Mouse (Mus musculus): ENCODE data around the gene Tns1.

The Tns1 gene

GRCm38 (mm10) chr1:74135326-74135950 lies 11.2 kb upstream of the Tns1 start:
- DNase-seq (ENCODE audit: low read depth, low spot score), result no peak
- Histone ChIP-seq H3K36me3 (ENCODE audit: control insufficient read depth, insufficient read depth, low read length, poor library complexity, severe bottlenecking) (no peaks in the 10 kb centered on the region), H3K27me3 (ENCODE audit: control insufficient read depth, insufficient read depth, low read length, poor library complexity, severe bottlenecking) (no peaks in the 10 kb centered on the region)

GRCm38 (mm10) chr1:74133954-74134353 lies 9.7 kb upstream of the Tns1 start:
- no peak for DNase-seq (ENCODE audit: low read depth, low spot score)
- Histone ChIP-seq H3K36me3 (ENCODE audit: control insufficient read depth, insufficient read depth, low read length, poor library complexity, severe bottlenecking) (no peaks in the 10 kb centered on the region), H3K27me3 (ENCODE audit: control insufficient read depth, insufficient read depth, low read length, poor library complexity, severe bottlenecking) (no peaks in the 10 kb centered on the region)

- no peaks in the 10 kb centered on the region for H3K27me3 ChIP-seq (ENCODE audit: control insufficient read depth, insufficient read depth, low read length, poor library complexity, severe bottlenecking)
- H3K36me3 ChIP-seq (ENCODE audit: control insufficient read depth, insufficient read depth, low read length, poor library complexity, severe bottlenecking), result no peaks in the 10 kb centered on the region
- DNase-seq (ENCODE audit: low read depth, low spot score), result no peak
These were observed 7.8 kb upstream of the Tns1 start for GRCm38 (mm10) chr1:74132011-74132410.

- Histone ChIP-seq H3K27me3 (ENCODE audit: control insufficient read depth, insufficient read depth, low read length, poor library complexity, severe bottlenecking) (no peaks in the 10 kb centered on the region), H3K36me3 (ENCODE audit: control insufficient read depth, insufficient read depth, low read length, poor library complexity, severe bottlenecking) (no peaks in the 10 kb centered on the region)
- no peak for DNase-seq (ENCODE audit: low read depth, low spot score)
These were observed 6.8 kb upstream of the Tns1 start for GRCm38 (mm10) chr1:74130883-74131659.

GRCm38 (mm10) chr1:74124991-74125552 lies 823 bp upstream of the Tns1 start, which contains the start of gene Rufy4:
TSS of gene Rufy4 (plus strand) at chr1:74125541.
- H3K27me3 ChIP-seq (ENCODE audit: control insufficient read depth, insufficient read depth, low read length, poor library complexity, severe bottlenecking), result no peaks in the 10 kb centered on the region
- no peaks in the 10 kb centered on the region for H3K36me3 ChIP-seq (ENCODE audit: control insufficient read depth, insufficient read depth, low read length, poor library complexity, severe bottlenecking)
- DNase-seq (ENCODE audit: low read depth, low spot score), result peak; percentile 92

GRCm38 (mm10) chr1:74123215-74123614 lies 1.0 kb downstream of the Tns1 start:
- no peaks in the 10 kb centered on the region for H3K27me3 ChIP-seq (ENCODE audit: control insufficient read depth, insufficient read depth, low read length, poor library complexity, severe bottlenecking)
- H3K36me3 ChIP-seq (ENCODE audit: control insufficient read depth, insufficient read depth, low read length, poor library complexity, severe bottlenecking), result no peaks in the 10 kb centered on the region
- no peak for DNase-seq (ENCODE audit: low read depth, low spot score)

- no peak for DNase-seq (ENCODE audit: low read depth, low spot score)
- Histone ChIP-seq H3K27me3 (ENCODE audit: control insufficient read depth, insufficient read depth, low read length, poor library complexity, severe bottlenecking) (no peaks in the 10 kb centered on the region), H3K36me3 (ENCODE audit: control insufficient read depth, insufficient read depth, low read length, poor library complexity, severe bottlenecking) (no peaks in the 10 kb centered on the region)
These were observed 2.2 kb downstream of the Tns1 start for GRCm38 (mm10) chr1:74121821-74122576.

- DNase-seq (ENCODE audit: low read depth, low spot score), result no peak
- Histone ChIP-seq H3K27me3 (ENCODE audit: control insufficient read depth, insufficient read depth, low read length, poor library complexity, severe bottlenecking) (no peaks in the 10 kb centered on the region), H3K36me3 (ENCODE audit: control insufficient read depth, insufficient read depth, low read length, poor library complexity, severe bottlenecking) (no peaks in the 10 kb centered on the region)
These were observed 3.1 kb downstream of the Tns1 start for GRCm38 (mm10) chr1:74121138-74121537.

GRCm38 (mm10) chr1:74119115-74119514 lies 5.1 kb downstream of the Tns1 start:
- Histone ChIP-seq H3K27me3 (ENCODE audit: control insufficient read depth, insufficient read depth, low read length, poor library complexity, severe bottlenecking) (no peaks in the 10 kb centered on the region), H3K36me3 (ENCODE audit: control insufficient read depth, insufficient read depth, low read length, poor library complexity, severe bottlenecking) (no peaks in the 10 kb centered on the region)
- DNase-seq (ENCODE audit: low read depth, low spot score), result no peak

GRCm38 (mm10) chr1:74117876-74118275 lies 6.4 kb downstream of the Tns1 start:
- DNase-seq (ENCODE audit: low read depth, low spot score), result no peak
- Histone ChIP-seq H3K36me3 (ENCODE audit: control insufficient read depth, insufficient read depth, low read length, poor library complexity, severe bottlenecking) (no peaks in the 10 kb centered on the region), H3K27me3 (ENCODE audit: control insufficient read depth, insufficient read depth, low read length, poor library complexity, severe bottlenecking) (no peaks in the 10 kb centered on the region)

- no peak for DNase-seq (ENCODE audit: low read depth, low spot score)
- Histone ChIP-seq H3K36me3 (ENCODE audit: control insufficient read depth, insufficient read depth, low read length, poor library complexity, severe bottlenecking) (no peaks in the 10 kb centered on the region), H3K27me3 (ENCODE audit: control insufficient read depth, insufficient read depth, low read length, poor library complexity, severe bottlenecking) (no peaks in the 10 kb centered on the region)
These were observed 11.2 kb downstream of the Tns1 start for GRCm38 (mm10) chr1:74113071-74113470.

GRCm38 (mm10) chr1:74111696-74112030 lies 12.6 kb downstream of the Tns1 start:
- DNase-seq (ENCODE audit: low read depth, low spot score), result no peak
- H3K27me3 ChIP-seq (ENCODE audit: control insufficient read depth, insufficient read depth, low read length, poor library complexity, severe bottlenecking), result no peaks in the 10 kb centered on the region
- H3K36me3 ChIP-seq (ENCODE audit: control insufficient read depth, insufficient read depth, low read length, poor library complexity, severe bottlenecking), result no peaks in the 10 kb centered on the region

GRCm38 (mm10) chr1:74110932-74111695 lies 13.1 kb downstream of the Tns1 start:
- H3K36me3 ChIP-seq (ENCODE audit: control insufficient read depth, insufficient read depth, low read length, poor library complexity, severe bottlenecking), result no peaks in the 10 kb centered on the region

GRCm38 (mm10) chr1:74109670-74110069 lies 14.6 kb downstream of the Tns1 start:
- DNase-seq (ENCODE audit: low read depth, low spot score), result no peak
- Histone ChIP-seq H3K36me3 (ENCODE audit: control insufficient read depth, insufficient read depth, low read length, poor library complexity, severe bottlenecking) (no peaks in the 10 kb centered on the region), H3K27me3 (ENCODE audit: control insufficient read depth, insufficient read depth, low read length, poor library complexity, severe bottlenecking) (no peaks in the 10 kb centered on the region)

More at GRCm38 (mm10) chr1:74110932-74111695, 13.1 kb downstream of the Tns1 start:
- no peak for DNase-seq (ENCODE audit: low read depth, low spot score)
- H3K27me3 ChIP-seq (ENCODE audit: control insufficient read depth, insufficient read depth, low read length, poor library complexity, severe bottlenecking), result no peaks in the 10 kb centered on the region
